Mouse (Mus musculus) lung, adult 2 months (tissue): Measurements from ENCODE around the gene Diexf.

Experiments
- CTCF ChIP-seq: fragments of 200-500 bp; IDR thresholded peaks from 2 replicates; pipeline ENCODE4 v1.5.1; 2011; ENCODE audit warnings: mild to moderate bottlenecking, low read length, control low read depth; ENCODE audit not compliant: insufficient read depth
- POLR2A ChIP-seq: fragments of 200-500 bp; IDR thresholded peaks from 2 replicates; pipeline ENCODE4 v1.6.1; 2011; ENCODE audit warnings: low read depth, mild to moderate bottlenecking, control low read depth, low read length, borderline replicate concordance; ENCODE audit errors: extremely low read depth

- TF ChIP-seq CTCF, result no peak
- TF ChIP-seq POLR2A, result no peak
Measured at GRCm38 (mm10) chr1:193090894-193091293, 39.2 kb downstream of the Diexf start.
